ENCODE assay signal across 7 mouse cellular contexts in genomic region chr4:134703835-134704546, GRCm38 (mm10). TPM values are rescaled to one million over a fixed set of nuclear protein-coding genes. Genes with fewer than 3 reads are reported as not detected.
DNase-seq lines count a peak whose midpoint lies in the region; ATAC-seq lines count a peak whose summit lies in the region.

Gene Man1c1, minus strand, starts transcription at chr4:134704290.

- peak within 1 kb of the TSS; percentile 100 for H3K4me2 ChIP-seq in intestine, embryonic 16.5 days (ENCODE audit: low read depth, low read length)
- H3K4me2 ChIP-seq in midbrain, embryonic 11.5 days, result peak within 1 kb of the TSS; percentile 98

- peaks cover 15% of the 10 kb centered on the region for H3K4me1 ChIP-seq in intestine, embryonic 16.5 days (ENCODE audit: control insufficient read depth, insufficient read depth, low read length)
- peaks cover 10% of the 10 kb centered on the region for H3K4me1 ChIP-seq in midbrain, embryonic 11.5 days (ENCODE audit: control insufficient read depth, insufficient read depth, low read length)

- ATAC-seq in intestine, embryonic 16.5 days, result peak; percentile 97
- ATAC-seq in midbrain, embryonic 11.5 days (ENCODE audit: low FRiP score), result peak; percentile 98

- WGBS in intestine, embryonic 16.5 days, result under 1% methylated on average over 80 of the region's 81 CpGs
- WGBS in midbrain, embryonic 11.5 days, result under 1% methylated on average over 75 of the region's 81 CpGs

- H3K4me3 ChIP-seq in intestine, embryonic 16.5 days (ENCODE audit: low read length), result peak within 1 kb of the TSS; percentile 73
- peak within 1 kb of the TSS; percentile 56 for H3K4me3 ChIP-seq in midbrain, embryonic 11.5 days (ENCODE audit: low read depth, low read length)

- peaks cover 20% of the 10 kb centered on the region; the same call in 1 of the 2 replicates for H3K27me3 ChIP-seq in intestine, embryonic 16.5 days (replicated peaks; ENCODE audit: control insufficient read depth, insufficient read depth, low read length)
- H3K27me3 ChIP-seq in midbrain, embryonic 11.5 days (ENCODE audit: control insufficient read depth, insufficient read depth, low read length), result peaks cover 25% of the 10 kb centered on the region

- H3K36me3 ChIP-seq in intestine, embryonic 16.5 days (ENCODE audit: control insufficient read depth, insufficient read depth, low read length), result no peaks in the 10 kb centered on the region
- no peaks in the 10 kb centered on the region for H3K36me3 ChIP-seq in midbrain, embryonic 11.5 days (ENCODE audit: control insufficient read depth, insufficient read depth, low read length)

- intact Hi-C loops in left cerebral cortex, postnatal 36 days (cut with DNase I), result loop anchor here (1.0 to 5.0 kb wide), 4 partner anchors 41 to 77 kb away; no protein-coding TSS in a partner anchor

- H3K27ac ChIP-seq in intestine, embryonic 16.5 days (ENCODE audit: low read length), result no peak within 1 kb of the TSS; the same call in 1 of the 2 replicates
- no peak within 1 kb of the TSS for H3K27ac ChIP-seq in midbrain, embryonic 11.5 days (ENCODE audit: low read depth, low read length)

- no peaks in the 10 kb centered on the region for H3K9me3 ChIP-seq in intestine, embryonic 16.5 days (ENCODE audit: control insufficient read depth, low read length)
- H3K9me3 ChIP-seq in midbrain, embryonic 11.5 days (ENCODE audit: control insufficient read depth, low read length), result no peaks in the 10 kb centered on the region

- peak within 1 kb of the TSS; percentile 70 for H3K9ac ChIP-seq in intestine, embryonic 16.5 days (ENCODE audit: low read depth, low read length)
- peak within 1 kb of the TSS; percentile 60 for H3K9ac ChIP-seq in midbrain, embryonic 11.5 days (ENCODE audit: low read length)

- DNase-seq in adrenal gland, adult 8-10 months, result peak; percentile 98
- peak; percentile 99 for DNase-seq in embryo, embryonic 9.5 days (ENCODE audit: extremely low spot score)
- DNase-seq in gastrocnemius, postnatal 4 days (ENCODE audit: low spot score in 2 of 2), result peak; percentile 99
- peak; percentile 99 for DNase-seq in left cerebral cortex, postnatal 36 days (ENCODE audit: low spot score in 2 of 2)
- peak; percentile 100 for DNase-seq in midbrain, embryonic 11.5 days (ENCODE audit: low spot score, missing footprints)
- peak; percentile 95 for DNase-seq in skeletal muscle tissue, adult 2 months (ENCODE audit: low read depth, low spot score)

RNA-seq across cellular contexts. Expression of gene Man1c1, which starts in this region (rescaled TPM):
- 10 to 100 TPM; 15.3 to 41.3 (median 29.9) TPM for total RNA-seq in adrenal gland, adult 8-10 months (2022)
- 10 to 100 TPM; 16.7 to 17.9 TPM for total RNA-seq in gastrocnemius, postnatal 4 days (2021)
- 1.3 and 1.5 TPM in 2 replicates for polyA plus RNA-seq in intestine, embryonic 16.5 days (2015; fragmentation: Nextera tagmentation; extraction: Ambion mirVana)
- 10 to 100 TPM; 37.8 to 42.0 TPM for total RNA-seq in left cerebral cortex, postnatal 36 days (2021)
- polyA plus RNA-seq in midbrain, embryonic 11.5 days (2014; fragmentation: Nextera tagmentation; extraction: Ambion mirVana), result 3.1 and 3.2 TPM in 2 replicates
